23 mouse cellular contexts compared by ENCODE assay signal in genomic region chr5:65854786-65855191, GRCm38 (mm10). TPM values are rescaled to one million over a fixed set of nuclear protein-coding genes. Genes with fewer than 3 reads are reported as not detected.
DNase-seq lines count a peak whose midpoint lies in the region; ATAC-seq and TF ChIP-seq lines count a peak whose summit lies in the region.
"Had no signal": no experiment of that assay in that cellular context is flagged by ENCODE, and none has a peak within 500 bp of the region (broad histone marks: within the 10 kb centered on the region; RNA-seq: fewer than 3 reads in every experiment).

No protein-coding gene starts in this region.

- H3K27me3 ChIP-seq in kidney, postnatal 0 days (ENCODE audit: insufficient read depth, low read length) = no peaks in the 10 kb centered on the region
- H3K27me3 ChIP-seq: forebrain, embryonic 13.5 days; heart, embryonic 15.5 days; limb, embryonic 13.5 days; liver, embryonic 15.5 days; midbrain, embryonic 12.5 days; stomach, embryonic 15.5 days had no signal

- no peaks in the 10 kb centered on the region for H3K9me3 ChIP-seq in kidney, postnatal 0 days (replicated peaks; ENCODE audit: low read length)
- H3K9me3 ChIP-seq: forebrain, embryonic 13.5 days; heart, embryonic 15.5 days; limb, embryonic 13.5 days; liver, embryonic 15.5 days; midbrain, embryonic 12.5 days; stomach, embryonic 15.5 days had no signal

- H3K27ac ChIP-seq in kidney, postnatal 0 days = no peak overlapping the region
- H3K27ac ChIP-seq: forebrain, embryonic 13.5 days; heart, embryonic 15.5 days; limb, embryonic 13.5 days; liver, embryonic 15.5 days; midbrain, embryonic 12.5 days; stomach, embryonic 15.5 days had no signal

- H3K4me3 ChIP-seq in kidney, postnatal 0 days (replicated peaks; ENCODE audit: low read depth, low read length) = no peak overlapping the region
- H3K4me3 ChIP-seq: erythroblast, embryonic 14.5 days; forebrain, embryonic 13.5 days; heart, embryonic 15.5 days; limb, embryonic 13.5 days; liver, embryonic 15.5 days; midbrain, embryonic 12.5 days; stomach, embryonic 15.5 days had no signal

- no peak overlapping the region for H3K9ac ChIP-seq in kidney, postnatal 0 days (ENCODE audit: low read depth, low read length)
- H3K9ac ChIP-seq: forebrain, embryonic 13.5 days; heart, embryonic 15.5 days; limb, embryonic 13.5 days; liver, embryonic 15.5 days; midbrain, embryonic 12.5 days; stomach, embryonic 15.5 days had no signal

- no peak overlapping the region for H3K4me2 ChIP-seq in kidney, postnatal 0 days (ENCODE audit: low read length)
- H3K4me2 ChIP-seq: forebrain, embryonic 13.5 days; heart, embryonic 15.5 days; limb, embryonic 13.5 days; liver, embryonic 15.5 days; midbrain, embryonic 12.5 days; stomach, embryonic 15.5 days had no signal

- peak; percentile 31 for DNase-seq in embryo, embryonic 10.5 days (ENCODE audit: low spot score)
- no peak for DNase-seq in embryo, embryonic 9.5 days (ENCODE audit: extremely low spot score)
- DNase-seq in kidney, postnatal 0 days (ENCODE audit: low spot score) = peak; percentile 72
- no peak for DNase-seq in kidney, adult 9 months
- peak; percentile 61 to 71 for DNase-seq in B cell, adult 2 months
- peak; percentile 49 for DNase-seq in mesoderm, embryonic 11.5 days (ENCODE audit: low read depth, low spot score)
- DNase-seq in left cerebral cortex, adult 11 months (ENCODE audit: low spot score) = no peak
- DNase-seq: adrenal gland, adult 2 months; cerebellum, adult 8-10 months; gastrocnemius, postnatal 10 days; heart, postnatal 4 days; right cerebral cortex, adult 18-20 months; thymus, adult 18-20 months had no signal

- WGBS in kidney, postnatal 0 days = 22% methylated on average over 8 of the region's 8 CpGs

- no peak for ATAC-seq in kidney, postnatal 0 days (replicated peaks; ENCODE audit: low FRiP score, low read depth)
- ATAC-seq: forebrain, embryonic 13.5 days; hindbrain, embryonic 16.5 days; intestine, postnatal 0 days; lung, postnatal 0 days had no signal

- TF ChIP-seq CTCF in kidney, postnatal 0 days (IDR thresholded peaks at IDR 0.05; ENCODE audit: low read depth) = no peak

- no peaks in the 10 kb centered on the region for H3K36me3 ChIP-seq in kidney, postnatal 0 days (ENCODE audit: insufficient read depth, low read length)
- H3K36me3 ChIP-seq: heart, embryonic 15.5 days; limb, embryonic 13.5 days; liver, embryonic 15.5 days; midbrain, embryonic 12.5 days; stomach, embryonic 15.5 days had no signal

- no peaks in the 10 kb centered on the region for H3K4me1 ChIP-seq in kidney, postnatal 0 days (replicated peaks; ENCODE audit: insufficient read depth, low read length)
- H3K4me1 ChIP-seq: forebrain, embryonic 13.5 days; liver, embryonic 15.5 days; midbrain, embryonic 12.5 days had no signal

RNA-seq across cellular contexts. Expression of gene Rhoh, which starts 6.2 kb away (rescaled TPM):
- 0.48 and 0.50 TPM in 2 replicates for polyA plus RNA-seq in kidney, postnatal 0 days (2015; fragmentation: Nextera tagmentation; extraction: Ambion mirVana)
- polyA plus RNA-seq: erythroblast, embryonic 14.5 days had no signal

Comparison
In these comparisons a context has a peak if more than half of its experiments do, and no peak if none do; other contexts are left out.
1. DNase-seq: peak in embryo, embryonic 10.5 days (single experiment), kidney, postnatal 0 days (single experiment), B cell, adult 2 months (2 of 2) and mesoderm, embryonic 11.5 days (single experiment); none in embryo, embryonic 9.5 days (single experiment), kidney, adult 9 months (single experiment) and left cerebral cortex, adult 11 months (single experiment).